8 mouse cellular contexts compared by ENCODE assay signal in the genomic region with DNA sequence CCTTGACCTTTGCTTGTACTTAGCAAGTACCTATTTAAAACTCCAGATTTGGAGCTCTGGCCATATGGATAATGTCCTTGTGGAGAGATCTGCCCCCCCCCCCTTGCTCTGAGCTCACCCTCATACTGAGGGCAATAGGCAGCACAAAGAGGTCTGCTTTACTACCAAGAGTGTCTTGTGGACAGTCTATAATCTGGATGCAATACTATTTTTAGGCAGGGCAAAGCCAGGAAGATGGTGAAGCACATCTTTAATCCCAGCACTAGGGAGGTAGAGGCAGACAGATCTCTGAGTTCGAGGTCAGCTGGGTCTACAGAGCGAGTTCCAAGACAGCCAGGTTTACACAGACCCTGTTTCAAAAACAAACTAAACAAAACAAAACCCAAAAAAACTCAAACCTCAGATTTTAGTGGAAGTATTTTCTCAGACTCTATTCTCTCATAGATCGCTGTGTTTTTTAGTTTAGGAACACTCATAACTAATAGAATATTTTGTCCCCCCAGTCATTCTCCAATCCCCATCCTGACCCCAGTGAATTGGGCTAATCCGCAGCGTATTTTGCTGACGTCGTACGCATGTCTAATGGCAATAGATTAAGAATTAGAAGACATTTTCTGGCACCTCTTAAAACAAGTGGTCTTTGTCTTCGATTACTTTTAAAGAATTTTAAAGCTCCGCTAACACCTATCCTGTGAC. TPM values are rescaled to one million over a fixed set of nuclear protein-coding genes. Genes with fewer than 3 reads are reported as not detected.
DNase-seq lines count a peak whose midpoint lies in the region; ATAC-seq and TF ChIP-seq lines count a peak whose summit lies in the region.

No protein-coding gene starts in this region.

- peak overlapping the region; percentile 93 for H3K9ac ChIP-seq in heart, embryonic 13.5 days
- H3K9ac ChIP-seq in MEL (ENCODE audit: control insufficient read depth, low read depth, low read length, poor library complexity, severe bottlenecking): peak overlapping the region; percentile 81
- H3K9ac ChIP-seq in neural tube, embryonic 13.5 days: peak overlapping the region; percentile 89

- ATAC-seq in heart, embryonic 13.5 days (ENCODE audit: extremely low read depth, insufficient number of reproducible peaks, low FRiP score, low TSS enrichment): no peak
- peak; percentile 58 for ATAC-seq in neural tube, embryonic 13.5 days (ENCODE audit: low read depth)

- H3K36me3 ChIP-seq in heart, embryonic 13.5 days: peaks cover 36% of the 10 kb centered on the region
- peaks cover 0 to 9% of the 10 kb centered on the region in 2 experiments; a peak in 3 of 4 replicates for H3K36me3 ChIP-seq in MEL (ENCODE audit: control insufficient read depth in 1 of 2, insufficient read depth in 2 of 2, low read length in 2 of 2)
- H3K36me3 ChIP-seq in limb, embryonic 10.5 days: peaks cover 46% of the 10 kb centered on the region
- peaks cover 31% of the 10 kb centered on the region for H3K36me3 ChIP-seq in neural tube, embryonic 13.5 days

- peaks cover 13% of the 10 kb centered on the region for H3K79me2 ChIP-seq in MEL (ENCODE audit: control insufficient read depth, insufficient read depth, low read length, poor library complexity)

- TF ChIP-seq CTCF in MEL (IDR thresholded peaks at IDR 0.05 in 2 of 3, conservative IDR thresholded peaks at IDR 0.05 in 1 of 3; ENCODE audit: control insufficient read depth in 1 of 3, insufficient read depth in 1 of 3, low read depth in 2 of 3, low read length in 3 of 3, poor library complexity in 1 of 3, severe bottlenecking in 1 of 3): no peak
- TF ChIP-seq CTCF in embryonic fibroblast, embryonic 13.5 days (IDR thresholded peaks at IDR 0.05; ENCODE audit: borderline replicate concordance, insufficient read depth, low read length): no peak

- TF ChIP-seq POLR2A in MEL (IDR thresholded peaks at IDR 0.05; ENCODE audit: control insufficient read depth in 1 of 2, insufficient read depth in 1 of 2, low read depth in 1 of 2, low read length in 2 of 2, poor library complexity in 1 of 2): no peak
- TF ChIP-seq POLR2A in embryonic fibroblast, embryonic 13.5 days (IDR thresholded peaks at IDR 0.05; ENCODE audit: low read depth, low read length): no peak

- H3K27me3 ChIP-seq in heart, embryonic 13.5 days (replicated peaks): no peaks in the 10 kb centered on the region
- no peaks in the 10 kb centered on the region for H3K27me3 ChIP-seq in MEL (ENCODE audit: control insufficient read depth in 1 of 2, insufficient read depth in 2 of 2, low read length in 2 of 2)
- H3K27me3 ChIP-seq in limb, embryonic 10.5 days (ENCODE audit: low read depth, poor library complexity, severe bottlenecking): no peaks in the 10 kb centered on the region
- H3K27me3 ChIP-seq in neural tube, embryonic 13.5 days: no peaks in the 10 kb centered on the region

- WGBS in heart, embryonic 13.5 days: 6% methylated on average over 10 of the region's 10 CpGs
- 16% methylated on average over 10 of the region's 10 CpGs for WGBS in limb, embryonic 10.5 days
- 9% methylated on average over 10 of the region's 10 CpGs for WGBS in neural tube, embryonic 13.5 days

- H3K4me3 ChIP-seq in heart, embryonic 13.5 days: peak overlapping the region; percentile 83
- H3K4me3 ChIP-seq in MEL (ENCODE audit: control insufficient read depth in 1 of 2, insufficient read depth in 1 of 2, low read depth in 2 of 2, low read length in 2 of 2): peak overlapping the region; percentile 65 to 66
- peak overlapping the region; percentile 76 for H3K4me3 ChIP-seq in embryonic fibroblast, embryonic 13.5 days (ENCODE audit: insufficient read depth, low read length)
- H3K4me3 ChIP-seq in limb, embryonic 10.5 days: peak overlapping the region; percentile 82
- peak overlapping the region; percentile 81 for H3K4me3 ChIP-seq in neural tube, embryonic 13.5 days

- peak overlapping the region; percentile 73 for H3K27ac ChIP-seq in heart, embryonic 13.5 days (replicated peaks)
- peak overlapping the region; percentile 88 for H3K27ac ChIP-seq in MEL (ENCODE audit: control insufficient read depth, low read depth, low read length)
- H3K27ac ChIP-seq in embryonic fibroblast, embryonic 13.5 days (ENCODE audit: insufficient read depth, low read length): peak overlapping the region; percentile 88
- H3K27ac ChIP-seq in limb, embryonic 10.5 days: peak overlapping the region; percentile 87
- H3K27ac ChIP-seq in neural tube, embryonic 13.5 days (replicated peaks): peak overlapping the region; percentile 84

- TF ChIP-seq EP300 in MEL (IDR thresholded peaks at IDR 0.05; ENCODE audit: low read depth in 1 of 2, low read length in 2 of 2): no peak

- no peak for DNase-seq in heart, adult 11 months
- no peak for DNase-seq in MEL (ENCODE audit: low read depth, low spot score)
- DNase-seq in limb, embryonic 10.5 days (ENCODE audit: low spot score): no peak
- no peak for DNase-seq in T-cell, adult 2 months (ENCODE audit: low spot score)
- no peak for DNase-seq in spleen, postnatal 36 days (ENCODE audit: low spot score in 2 of 2)

- H3K9me3 ChIP-seq in heart, embryonic 13.5 days: no peaks in the 10 kb centered on the region
- no peaks in the 10 kb centered on the region for H3K9me3 ChIP-seq in MEL (replicated peaks; ENCODE audit: insufficient read depth, low read length)
- no peaks in the 10 kb centered on the region for H3K9me3 ChIP-seq in limb, embryonic 10.5 days (replicated peaks)
- no peaks in the 10 kb centered on the region for H3K9me3 ChIP-seq in neural tube, embryonic 13.5 days

- H3K4me2 ChIP-seq in heart, embryonic 13.5 days: peak overlapping the region; percentile 82
- peak overlapping the region; percentile 85 for H3K4me2 ChIP-seq in neural tube, embryonic 13.5 days

- TF ChIP-seq RAD21 in MEL (IDR thresholded peaks at IDR 0.05; ENCODE audit: low read depth, low read length): no peak

- H3K4me1 ChIP-seq in heart, embryonic 13.5 days: peaks cover 14% of the 10 kb centered on the region
- peaks cover 0 to 5% of the 10 kb centered on the region in 2 experiments; a peak in 2 of 4 replicates for H3K4me1 ChIP-seq in MEL (ENCODE audit: control insufficient read depth in 1 of 2, insufficient read depth in 2 of 2, low read length in 2 of 2)
- H3K4me1 ChIP-seq in embryonic fibroblast, embryonic 13.5 days (ENCODE audit: control insufficient read depth, insufficient read depth, low read length): no peaks in the 10 kb centered on the region
- peaks cover 7% of the 10 kb centered on the region for H3K4me1 ChIP-seq in limb, embryonic 10.5 days
- H3K4me1 ChIP-seq in neural tube, embryonic 13.5 days (replicated peaks): peaks cover 32% of the 10 kb centered on the region

TF ChIP-seq in MEL, 35 proteins besides CTCF, POLR2A, EP300 and RAD21:
- TF ChIP-seq NRF1 (IDR thresholded peaks at IDR 0.05; ENCODE audit: insufficient read depth, low read depth, low read length, poor library complexity, severe bottlenecking) (peak; percentile 45; the same call in 1 of the 2 replicates), ZMIZ1 (IDR thresholded peaks at IDR 0.05; ENCODE audit: low read depth, low read length) (no peak)

RNA-seq across cellular contexts. Expression of a gene that starts 0.5 kb away (rescaled TPM):
- polyA plus RNA-seq in heart, embryonic 13.5 days (2015; fragmentation: Nextera tagmentation; extraction: Ambion mirVana): 35.4 and 38.2 TPM in 2 replicates
- total RNA-seq in MEL (2012; rRNA removed): 11.1 and 12.0 TPM in 2 replicates
- polyA plus RNA-seq in MEL (2012; ENCODE audit: insufficient read depth in 1 of 2, insufficient read length in 2 of 2, low read depth in 1 of 2, low replicate concordance in 2 of 2, missing spikeins in 1 of 2): 10 to 100 TPM in 1 of 2 experiments, not detected in 1; 16.7 TPM
- 42.8 and 47.0 TPM in 2 replicates for polyA plus RNA-seq in embryonic fibroblast, embryonic 13.5 days (2011; ENCODE audit: insufficient read length, low read depth, missing spikeins)
- 75.5 and 83.3 TPM in 2 replicates for polyA plus RNA-seq in limb, embryonic 10.5 days (2016; fragmentation: Nextera tagmentation; extraction: Ambion mirVana)
- 96.3 and 106 TPM in 2 replicates for polyA plus RNA-seq in neural tube, embryonic 13.5 days (2015; fragmentation: Nextera tagmentation; extraction: Ambion mirVana)

RNA-seq across cellular contexts. Expression of a gene that starts 25.8 kb away (rescaled TPM):
- 0.74 and 0.97 TPM in 2 replicates for polyA plus RNA-seq in heart, embryonic 13.5 days (2015; fragmentation: Nextera tagmentation; extraction: Ambion mirVana)
- total RNA-seq in MEL (2012; rRNA removed): 2.9 and 3.9 TPM in 2 replicates
- polyA plus RNA-seq in MEL (2012; ENCODE audit: insufficient read depth in 1 of 2, insufficient read length in 2 of 2, low read depth in 1 of 2, low replicate concordance in 2 of 2, missing spikeins in 1 of 2): 1 to 10 TPM in 1 of 2 experiments, not detected in 1; 8.3 TPM
- polyA plus RNA-seq in embryonic fibroblast, embryonic 13.5 days (2011; ENCODE audit: insufficient read length, low read depth, missing spikeins): 28.0 and 31.7 TPM in 2 replicates
- 0.93 and 1.2 TPM in 2 replicates for polyA plus RNA-seq in limb, embryonic 10.5 days (2016; fragmentation: Nextera tagmentation; extraction: Ambion mirVana)
- polyA plus RNA-seq in neural tube, embryonic 13.5 days (2015; fragmentation: Nextera tagmentation; extraction: Ambion mirVana): 3.3 and 4.2 TPM in 2 replicates

RNA-seq across cellular contexts. Expression of a gene that starts 26.1 kb away (rescaled TPM):
- 0.84 and 0.90 TPM in 2 replicates for polyA plus RNA-seq in heart, embryonic 13.5 days (2015; fragmentation: Nextera tagmentation; extraction: Ambion mirVana)
- total RNA-seq in MEL (2012; rRNA removed): 0.23 TPM in 2 replicates
- under 1 TPM in 1 of 2 experiments, not detected in 1; 0.24 TPM for polyA plus RNA-seq in MEL (2012; ENCODE audit: insufficient read depth in 1 of 2, insufficient read length in 2 of 2, low read depth in 1 of 2, low replicate concordance in 2 of 2, missing spikeins in 1 of 2)
- 0.61 and 0.73 TPM in 2 replicates for polyA plus RNA-seq in embryonic fibroblast, embryonic 13.5 days (2011; ENCODE audit: insufficient read length, low read depth, missing spikeins)
- 1.0 and 1.3 TPM in 2 replicates for polyA plus RNA-seq in limb, embryonic 10.5 days (2016; fragmentation: Nextera tagmentation; extraction: Ambion mirVana)
- polyA plus RNA-seq in neural tube, embryonic 13.5 days (2015; fragmentation: Nextera tagmentation; extraction: Ambion mirVana): 1.4 and 1.7 TPM in 2 replicates

RNA-seq across cellular contexts. Expression of a gene that starts 33.6 kb away (rescaled TPM):
- polyA plus RNA-seq in heart, embryonic 13.5 days (2015; fragmentation: Nextera tagmentation; extraction: Ambion mirVana): 32.5 and 34.9 TPM in 2 replicates
- total RNA-seq in MEL (2012; rRNA removed): 18.1 and 23.2 TPM in 2 replicates
- polyA plus RNA-seq in MEL (2012; ENCODE audit: insufficient read depth in 1 of 2, insufficient read length in 2 of 2, low read depth in 1 of 2, low replicate concordance in 2 of 2, missing spikeins in 1 of 2): 10 to 100 TPM; 37.1 to 90.1 TPM
- polyA plus RNA-seq in embryonic fibroblast, embryonic 13.5 days (2011; ENCODE audit: insufficient read length, low read depth, missing spikeins): 147 and 149 TPM in 2 replicates
- polyA plus RNA-seq in limb, embryonic 10.5 days (2016; fragmentation: Nextera tagmentation; extraction: Ambion mirVana): 86.9 and 93.3 TPM in 2 replicates
- 172 and 179 TPM in 2 replicates for polyA plus RNA-seq in neural tube, embryonic 13.5 days (2015; fragmentation: Nextera tagmentation; extraction: Ambion mirVana)
